Mouse (Mus musculus) ovary, postnatal 10 days (tissue): ENCODE data around the gene Olfr49.

Source experiments
- DNase-seq: peaks from one replicate; pipeline ENCODE4 v3.0.0; 2022; ENCODE audit warnings: low spot score

Gene Olfr49

GRCm38 (mm10) chr14:54284839-54285238 is at the start of gene Olfr49:
Olfr49 (minus strand) TSS chr14:54284939.
- no peak for DNase-seq

DNA sequence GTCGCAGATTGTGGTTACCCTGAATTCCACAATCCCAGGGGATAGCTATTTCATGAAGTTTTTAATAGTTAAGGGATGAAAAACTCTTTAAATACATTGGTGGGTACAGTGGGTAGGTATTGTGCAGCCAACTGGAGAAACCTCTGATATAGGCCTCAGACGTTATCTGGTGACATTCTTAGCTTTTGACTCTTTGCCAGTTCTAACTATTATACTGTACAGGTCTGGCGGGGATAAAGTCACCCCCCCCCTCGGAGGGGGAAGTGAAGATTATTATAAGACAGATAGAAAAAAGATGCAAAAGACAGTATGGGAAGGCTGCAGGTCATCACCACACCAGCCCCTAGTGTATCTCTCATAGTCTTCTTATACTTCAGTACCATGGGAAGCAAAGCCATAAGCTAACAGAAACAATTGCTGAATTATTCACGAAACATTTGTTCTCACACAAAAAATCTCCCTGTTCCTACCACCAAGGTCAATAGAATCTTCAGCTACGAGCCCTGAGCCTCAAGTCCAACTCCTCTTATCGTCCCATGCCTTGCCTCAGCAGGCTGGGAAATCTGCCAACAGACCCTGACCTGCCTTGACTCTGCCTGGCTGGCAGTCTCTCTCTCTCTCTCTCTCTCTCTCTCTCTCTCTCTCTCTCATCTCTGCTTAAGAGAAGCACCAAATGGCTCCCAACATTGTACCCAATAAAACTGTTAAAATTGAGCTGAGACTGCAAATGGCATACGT is 48.9 kb upstream of the Olfr49 start:
- DNase-seq = no peak

- DNase-seq = no peak
Measured at GRCm38 (mm10) chr14:54332176-54333074, 47.7 kb upstream of the Olfr49 start.

- DNase-seq = no peak
Measured at GRCm38 (mm10) chr14:54331178-54331577, 46.4 kb upstream of the Olfr49 start.

DNA sequence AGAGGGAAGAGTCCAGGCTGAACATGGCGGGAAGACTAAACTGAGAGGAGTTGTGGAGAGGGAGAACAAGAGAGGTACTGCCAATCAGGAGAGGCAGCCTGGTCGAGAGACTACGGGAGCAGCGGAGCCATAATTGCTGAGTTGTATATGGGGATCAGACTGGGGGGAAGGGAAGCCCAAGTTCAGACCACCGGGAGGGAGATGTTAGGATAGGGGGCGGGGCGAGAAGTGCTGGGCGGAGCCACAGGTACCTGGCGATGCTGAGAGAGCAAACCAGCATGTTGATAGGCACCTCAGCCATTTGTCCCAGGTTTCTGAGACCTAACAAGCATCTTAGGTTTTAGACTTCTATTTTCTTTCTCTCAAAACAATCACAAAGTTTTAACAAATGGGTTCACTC is 44.5 kb upstream of the Olfr49 start:
- no peak for DNase-seq

DNA sequence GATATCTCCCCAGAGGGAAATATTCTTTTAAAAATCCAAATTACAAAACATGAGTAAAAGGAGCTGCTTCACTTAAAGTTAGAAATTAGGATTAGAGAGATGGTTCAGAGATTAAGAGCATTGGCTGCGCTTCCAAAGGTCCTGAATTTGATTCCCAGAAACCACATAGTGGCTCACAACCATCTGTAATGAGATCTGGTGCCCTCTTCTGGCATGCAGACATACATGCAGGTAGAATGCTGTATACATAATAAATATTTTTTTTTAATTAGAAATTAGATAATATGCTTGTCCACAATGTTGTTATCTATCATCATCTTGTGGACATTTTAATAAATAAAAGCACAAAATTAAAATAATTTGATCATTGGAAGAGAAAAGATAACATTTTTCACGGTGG is 43.8 kb upstream of the Olfr49 start:
- DNase-seq = no peak

- no peak for DNase-seq
Measured at GRCm38 (mm10) chr14:54324486-54324885, 39.7 kb upstream of the Olfr49 start.

GRCm38 (mm10) chr14:54321556-54322376 is 37.0 kb upstream of the Olfr49 start:
- DNase-seq = no peak

DNA sequence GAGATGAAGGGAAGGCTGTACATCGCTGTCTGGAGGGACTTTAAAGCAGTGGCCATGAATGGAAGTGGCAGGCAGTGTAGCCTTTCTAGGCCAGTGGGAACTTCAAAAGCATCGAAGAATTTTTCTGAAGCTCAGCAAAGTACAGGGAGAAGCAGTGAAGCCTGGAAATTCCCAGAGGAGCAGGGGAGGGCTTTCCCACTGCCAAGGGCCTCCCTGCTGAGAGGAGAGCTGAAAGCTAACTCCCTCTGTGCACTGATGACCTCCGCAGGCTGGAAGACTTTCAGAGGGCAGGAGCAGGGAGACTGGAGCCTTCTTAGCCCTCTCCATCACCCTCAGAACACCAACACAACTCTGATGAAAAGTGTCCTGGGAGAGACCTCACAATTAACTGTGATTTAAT is 27.0 kb upstream of the Olfr49 start:
- no peak for DNase-seq

GRCm38 (mm10) chr14:54300676-54301075 is 15.9 kb upstream of the Olfr49 start:
- DNase-seq = no peak

- DNase-seq = no peak
Measured at GRCm38 (mm10) chr14:54300136-54300535, 15.4 kb upstream of the Olfr49 start.

DNA sequence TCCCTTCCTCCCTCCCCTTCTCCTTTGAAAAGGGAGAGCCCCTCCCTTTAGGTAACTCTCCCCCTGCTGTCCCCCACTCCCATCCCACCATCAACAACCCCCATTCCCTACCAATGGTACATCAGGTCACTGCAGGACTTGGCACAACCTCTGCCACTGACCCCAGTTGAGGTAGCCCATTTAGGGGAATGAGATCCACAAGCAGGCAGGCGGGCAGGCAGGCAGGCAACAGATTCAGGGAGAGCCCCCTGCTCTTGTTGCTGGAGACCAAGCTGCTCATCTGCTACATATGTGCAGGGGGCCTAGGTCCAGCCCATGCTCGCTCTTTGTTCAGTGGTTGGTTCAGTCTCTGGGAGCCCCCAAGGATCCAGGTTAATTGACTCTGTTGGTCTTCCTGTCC is 8.3 kb downstream of the Olfr49 start:
- DNase-seq = no peak

GRCm38 (mm10) chr14:54272696-54273095 is 12.0 kb downstream of the Olfr49 start:
- DNase-seq = no peak

DNA sequence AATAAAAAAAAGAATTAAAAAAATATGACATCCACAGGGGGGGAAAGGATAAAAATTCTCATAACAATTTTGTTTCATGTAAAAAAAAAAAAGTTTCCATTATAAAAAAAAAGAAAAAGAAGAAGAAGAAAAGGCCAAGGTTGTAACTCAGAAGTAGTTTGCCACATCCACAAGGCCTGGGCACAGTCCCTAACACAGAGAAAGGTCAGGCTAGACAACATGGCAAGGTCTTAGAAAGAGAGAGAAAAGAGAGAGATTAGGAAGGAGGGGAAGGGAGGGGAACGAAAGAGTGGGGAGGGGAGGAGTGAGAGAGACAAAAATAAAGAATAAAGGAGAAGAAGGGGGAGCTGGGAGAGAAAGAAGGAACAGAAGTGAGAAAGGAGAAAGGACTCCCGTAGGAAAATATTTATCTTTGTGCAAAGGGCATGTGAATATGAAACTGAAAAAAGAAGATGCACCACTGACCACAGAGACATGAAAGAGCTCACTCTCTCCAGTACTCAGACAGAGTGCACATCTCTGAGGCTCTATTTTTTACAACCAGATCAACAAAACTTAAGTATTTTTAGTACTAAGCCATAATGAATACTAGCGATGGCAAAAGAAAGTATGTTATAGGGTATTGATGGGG is 12.6 kb downstream of the Olfr49 start:
- no peak for DNase-seq

DNA sequence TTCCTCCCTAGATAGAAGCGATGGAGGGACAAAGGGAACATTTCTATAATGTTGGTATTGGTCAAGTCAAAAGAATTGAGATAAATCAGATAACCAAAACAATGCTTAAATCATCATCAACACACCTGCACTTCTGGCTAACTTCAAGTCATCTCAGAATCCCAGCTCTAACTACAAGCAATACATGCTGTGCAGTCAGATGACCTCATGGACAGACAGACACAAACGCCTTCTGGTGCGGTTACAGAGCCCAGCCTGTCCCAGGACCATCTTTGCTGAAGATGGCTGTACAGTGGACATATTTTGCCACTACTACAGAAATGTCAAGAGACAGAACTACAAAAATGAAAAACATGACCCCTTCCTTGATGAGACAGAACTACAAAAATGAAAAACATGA is 14.3 kb downstream of the Olfr49 start:
- no peak for DNase-seq

- no peak for DNase-seq
Measured at GRCm38 (mm10) chr14:54269566-54269965, 15.2 kb downstream of the Olfr49 start.

- DNase-seq = no peak
Measured at GRCm38 (mm10) chr14:54267966-54268365, 16.8 kb downstream of the Olfr49 start.

DNA sequence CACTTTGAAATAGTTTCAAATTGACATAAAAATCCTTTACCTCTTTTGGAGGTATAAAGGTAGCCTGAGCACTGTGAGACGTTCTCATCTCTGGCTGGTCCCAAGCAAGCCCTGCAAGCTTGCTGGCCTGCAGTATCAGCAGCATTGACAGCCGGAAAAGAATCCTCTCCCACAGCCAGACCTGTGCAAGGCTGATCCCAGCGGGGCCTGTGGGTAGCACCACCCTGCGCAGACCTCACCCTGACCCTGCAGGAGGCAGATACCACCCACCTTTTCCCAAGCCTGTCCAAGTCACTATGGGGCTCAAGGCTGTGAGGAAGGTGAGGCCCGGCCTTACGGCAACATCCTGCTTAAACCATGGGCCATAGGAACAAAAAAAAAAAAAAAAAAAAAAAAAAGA is 18.8 kb downstream of the Olfr49 start:
- DNase-seq = no peak

- no peak for DNase-seq
Measured at GRCm38 (mm10) chr14:54265093-54265492, 19.6 kb downstream of the Olfr49 start.

GRCm38 (mm10) chr14:54264231-54264630 is 20.5 kb downstream of the Olfr49 start:
- no peak for DNase-seq

GRCm38 (mm10) chr14:54263099-54263498 is 21.6 kb downstream of the Olfr49 start:
- no peak for DNase-seq

DNA sequence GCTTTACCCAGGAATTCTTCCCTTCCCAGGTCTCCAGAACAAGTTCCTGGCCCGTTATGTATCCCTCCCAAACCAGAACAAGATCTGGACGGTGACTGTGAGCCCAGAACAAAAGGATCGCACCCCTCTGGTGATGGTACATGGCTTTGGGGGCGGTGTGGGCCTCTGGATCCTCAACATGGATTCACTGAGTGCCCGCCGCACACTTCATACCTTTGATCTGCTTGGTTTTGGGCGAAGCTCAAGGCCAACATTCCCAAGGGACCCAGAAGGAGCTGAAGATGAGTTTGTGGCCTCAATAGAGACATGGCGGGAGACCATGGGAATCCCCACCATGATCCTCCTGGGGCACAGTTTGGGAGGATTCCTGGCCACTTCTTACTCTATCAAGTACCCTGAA is 22.1 kb downstream of the Olfr49 start:
- no peak for DNase-seq
